Mouse (Mus musculus) small intestine, adult 2 months (tissue): ENCODE data around the gene Rnf121. TPM values are rescaled to one million over a fixed set of nuclear protein-coding genes. Genes with fewer than 3 reads are reported as not detected.
A peak's percentile ranks its signal among the peaks of the same experiment; 100 is the strongest.

Source experiments
- H3K27ac ChIP-seq: fragments of 200-500 bp; 2 replicates; pipeline ENCODE4 v1.5.1; 2012; ENCODE audit warnings: low read depth, low read length, control low read depth, inconsistent platforms; ENCODE audit not compliant: insufficient read depth
- H3K27me3 ChIP-seq: fragments of 200-500 bp; 2 replicates; pipeline ENCODE4 v1.6.1; 2012; ENCODE audit warnings: mild to moderate bottlenecking, moderate library complexity, low read length, inconsistent platforms; ENCODE audit not compliant: control insufficient read depth, insufficient read depth
- H3K36me3 ChIP-seq: fragments of 200-500 bp; 2 replicates; pipeline ENCODE4 v1.6.1; 2012; ENCODE audit warnings: mild to moderate bottlenecking, low read length, control low read depth, inconsistent platforms; ENCODE audit not compliant: control insufficient read depth, insufficient read depth
- H3K4me1 ChIP-seq: fragments of 200-500 bp; 2 replicates; pipeline ENCODE4 v1.6.1; 2012; ENCODE audit warnings: low read length, inconsistent platforms, mixed read lengths; ENCODE audit not compliant: control insufficient read depth, insufficient read depth, insufficient read length
- H3K4me3 ChIP-seq: fragments of 200-500 bp; 2 replicates; pipeline ENCODE4 v1.5.1; 2012; ENCODE audit warnings: low read depth, mild to moderate bottlenecking, control low read depth, inconsistent platforms, low read length, moderate library complexity
- CTCF ChIP-seq: fragments of 200-500 bp; IDR thresholded peaks from 2 replicates; pipeline ENCODE4 v1.5.1; 2012; ENCODE audit warnings: low read depth, mild to moderate bottlenecking, control low read depth, inconsistent platforms, low read length, moderate library complexity, mixed read lengths; ENCODE audit not compliant: insufficient replicate concordance, insufficient read length; ENCODE audit errors: extremely low read depth
- POLR2A ChIP-seq: fragments of 200-500 bp; IDR thresholded peaks from 2 replicates; pipeline ENCODE4 v1.6.1; 2012; ENCODE audit warnings: low read depth, mild to moderate bottlenecking, control low read depth, inconsistent platforms, low read length, moderate library complexity
- WGBS: fragments of 180-500 bp; shearing (Covaris S2); methylation state at CpG from one replicate; pipeline ENCODE4 v1.1.7; 2018; 5-methylcytosine and 5-hydroxymethylcytosine counted together
- polyA plus RNA-seq: library from polyadenylated mRNA; depleted of rRNA; stranded (reverse); fragments of >200 nt; gene quantifications from 2 replicates; pipeline ENCODE4 v1.2.3, GENCODE M21; 2012; rRNA removed

The Rnf121 gene
- polyA plus RNA-seq, 1 experiment = 26.0 TPM

DNA sequence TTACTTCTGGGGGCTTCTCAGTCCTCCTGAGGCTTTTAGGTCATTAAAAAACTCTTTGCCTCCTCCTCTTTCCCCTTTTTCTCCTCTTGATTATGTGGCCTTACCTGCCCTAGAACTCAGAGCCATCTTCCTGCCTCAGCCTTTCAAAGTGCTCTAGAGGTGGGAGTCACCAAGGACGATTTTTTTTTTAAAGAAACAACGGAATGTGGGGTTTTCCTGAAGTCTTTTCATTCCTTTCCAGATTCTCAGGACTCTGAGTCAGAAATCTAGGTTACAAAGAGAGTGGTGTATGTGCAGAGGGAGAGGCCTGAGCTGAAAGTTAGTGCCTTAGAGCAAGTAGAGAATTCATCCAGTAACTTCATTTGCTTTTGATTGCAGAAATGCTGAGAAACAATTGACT lies 93.5 kb downstream of the Rnf121 start:
- Histone ChIP-seq H3K27me3 (no peaks in the 10 kb centered on the region), H3K4me3 (no peak overlapping the region), H3K4me1 (peaks cover 28% of the 10 kb centered on the region; the same call in 1 of the 2 replicates), H3K27ac (peak overlapping the region; percentile 92), H3K36me3 (peaks cover 5% of the 10 kb centered on the region; the same call in 1 of the 2 replicates)
- TF ChIP-seq POLR2A (no peak), CTCF (no peak)
- 17% methylated on average over 2 of the region's 2 CpGs for WGBS

GRCm38 (mm10) chr7:101970821-101971461 lies 94.3 kb downstream of the Rnf121 start:
- Histone ChIP-seq H3K4me3 (peak overlapping the region; percentile 83), H3K36me3 (peaks cover 2% of the 10 kb centered on the region; the same call in 1 of the 2 replicates), H3K27ac (peak overlapping the region; percentile 92), H3K4me1 (peaks cover 28% of the 10 kb centered on the region; the same call in 1 of the 2 replicates), H3K27me3 (no peaks in the 10 kb centered on the region)
- no peak for TF ChIP-seq CTCF
- TF ChIP-seq POLR2A = no peak
- WGBS = under 1% methylated on average over 19 of the region's 19 CpGs

- Histone ChIP-seq H3K4me1 (peaks cover 30% of the 10 kb centered on the region; the same call in 1 of the 2 replicates), H3K36me3 (peaks cover 2% of the 10 kb centered on the region; the same call in 1 of the 2 replicates), H3K27me3 (no peaks in the 10 kb centered on the region), H3K27ac (peak overlapping the region; percentile 96), H3K4me3 (peak overlapping the region; percentile 83)
- WGBS = 2% methylated on average over 16 of the region's 17 CpGs
- TF ChIP-seq POLR2A = peak; percentile 4; the same call in 1 of the 2 replicates
- no peak for TF ChIP-seq CTCF
Observed at GRCm38 (mm10) chr7:101970429-101970775, 94.9 kb downstream of the Rnf121 start.

DNA sequence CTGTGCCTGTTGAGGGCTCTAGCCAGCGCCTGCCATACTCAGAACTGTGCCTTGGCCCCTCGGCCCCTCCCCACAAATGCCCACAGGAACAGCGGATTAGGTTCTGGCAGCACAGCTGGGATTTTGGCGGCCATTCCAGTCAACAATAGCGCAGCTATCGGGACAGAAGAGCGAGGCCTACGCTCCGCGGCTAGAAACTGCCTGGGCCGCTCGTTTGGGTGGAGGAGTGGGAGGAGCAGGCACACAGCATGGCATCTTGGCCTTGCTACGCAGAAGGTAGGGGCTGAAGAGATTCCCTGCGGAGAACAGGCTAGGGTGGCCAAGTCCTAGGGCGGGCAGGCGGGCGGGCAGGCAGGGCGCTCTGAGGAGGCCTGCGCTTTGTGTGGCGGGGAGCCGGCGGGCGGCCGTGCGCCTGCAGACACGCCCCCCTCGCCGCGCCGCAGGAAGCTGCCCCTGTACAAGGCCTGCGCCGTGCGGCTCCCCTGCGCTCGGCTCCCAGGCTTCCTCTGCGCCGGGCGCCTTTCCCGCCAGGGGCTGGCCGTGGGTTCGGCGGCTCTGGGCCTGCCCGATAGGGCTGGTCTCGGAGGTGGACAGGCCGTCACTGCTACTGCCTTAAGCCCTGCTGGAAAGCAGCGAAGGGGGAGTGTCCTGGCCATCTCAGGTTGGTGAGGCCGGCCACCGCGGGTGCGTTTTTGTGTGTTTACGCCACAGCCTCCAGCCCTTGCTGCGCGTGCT lies 95.4 kb downstream of the Rnf121 start:
- Histone ChIP-seq H3K36me3 (no peaks in the 10 kb centered on the region), H3K4me1 (peaks cover 28% of the 10 kb centered on the region; the same call in 1 of the 2 replicates), H3K27me3 (no peaks in the 10 kb centered on the region), H3K27ac (peak overlapping the region; percentile 96), H3K4me3 (peak overlapping the region; percentile 83)
- TF ChIP-seq POLR2A (peak; percentile 37; the same call in 1 of the 2 replicates), CTCF (no peak)
- WGBS = under 1% methylated on average over 51 of the region's 53 CpGs

Other genes with a start within 250 kb of the Rnf121 start
- 0.52 and 0.61 TPM in 2 replicates for gene Phox2a, start 247.2 kb downstream of the Rnf121 start, polyA plus RNA-seq
- gene Inppl1, start 227.2 kb downstream of the Rnf121 start, polyA plus RNA-seq = 53.0 and 108 TPM in 2 replicates
- gene Folr2, start 208.3 kb downstream of the Rnf121 start, polyA plus RNA-seq = 0.52 and 7.5 TPM in 2 replicates
- gene Anapc15, start 201.8 kb downstream of the Rnf121 start, polyA plus RNA-seq = 13.2 and 22.6 TPM in 2 replicates
- 0.84 and 0.85 TPM in 2 replicates for gene Folr1, start 194.7 kb downstream of the Rnf121 start, polyA plus RNA-seq
- 117 and 177 TPM in 2 replicates for gene Lamtor1, start 159.6 kb downstream of the Rnf121 start, polyA plus RNA-seq
- 0.03 TPM in 1 of 2 replicates, not detected in the other for gene Tomt, start 159.1 kb downstream of the Rnf121 start, polyA plus RNA-seq
- gene Lrrc51, start 131.6 kb downstream of the Rnf121 start, polyA plus RNA-seq = 2.8 and 3.4 TPM in 2 replicates
- 43.1 and 63.1 TPM in 2 replicates for gene Numa1, start 131.4 kb downstream of the Rnf121 start, polyA plus RNA-seq
- 6.2 and 11.2 TPM in 2 replicates for gene Il18bp, start 46.8 kb downstream of the Rnf121 start, polyA plus RNA-seq
- 4.5 and 8.3 TPM in 2 replicates for gene Xndc1, start within 50 bp of the Rnf121 start, polyA plus RNA-seq
- gene Xntrpc, start 244 bp upstream of the Rnf121 start, polyA plus RNA-seq = 0.88 and 1.6 TPM in 2 replicates
- 0.28 and 0.89 TPM in 2 replicates for gene Trpc2, start 17.6 kb upstream of the Rnf121 start, polyA plus RNA-seq
- not detected in 2 replicates for gene Art1, start 36.3 kb upstream of the Rnf121 start, polyA plus RNA-seq
- 0.17 and 0.28 TPM in 2 replicates for gene Art5, start 44.0 kb upstream of the Rnf121 start, polyA plus RNA-seq
- 0.18 and 0.23 TPM in 2 replicates for gene Chrna10, start 51.4 kb upstream of the Rnf121 start, polyA plus RNA-seq
- gene Nup98, start 144.7 kb upstream of the Rnf121 start, polyA plus RNA-seq = 5.2 and 12.2 TPM in 2 replicates
- gene Pgap2, start 144.7 kb upstream of the Rnf121 start, polyA plus RNA-seq = 49.6 and 58.0 TPM in 2 replicates
- 74.5 and 165 TPM in 2 replicates for gene Rhog, start 190.6 kb upstream of the Rnf121 start, polyA plus RNA-seq
- 20.7 and 21.6 TPM in 2 replicates for gene Stim1, start 202.3 kb upstream of the Rnf121 start, polyA plus RNA-seq